ENCODE assay signal across 9 mouse cellular contexts in the genomic region with DNA sequence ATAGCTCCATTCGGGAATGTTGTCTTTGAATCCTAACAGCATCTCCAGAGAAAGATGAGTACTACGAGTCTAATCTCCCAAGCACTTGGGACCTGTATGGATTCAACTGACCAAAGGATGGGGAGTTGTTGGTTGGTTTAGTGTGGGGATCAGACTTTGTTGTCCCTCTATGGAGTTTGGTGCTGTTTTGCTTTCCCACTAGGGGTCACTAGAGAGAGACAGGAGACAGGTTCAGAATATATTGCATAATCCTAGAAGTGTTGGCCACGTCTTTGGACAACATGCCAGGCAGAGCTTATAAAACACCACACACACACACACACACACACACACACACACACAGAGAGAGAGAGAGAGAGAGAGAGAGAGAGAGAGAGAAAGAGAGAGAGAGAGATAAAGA.
A peak's percentile ranks its signal among the peaks of the same experiment; 100 is the strongest.
DNase-seq lines count a peak whose midpoint lies in the region; ATAC-seq and TF ChIP-seq lines count a peak whose summit lies in the region.
"Had no signal": no experiment of that assay in that cellular context is flagged by ENCODE, and none has a peak within 500 bp of the region (broad histone marks: within the 10 kb centered on the region; RNA-seq: fewer than 3 reads in every experiment).

No protein-coding gene starts in this region.

- H3K27ac ChIP-seq in left cerebral cortex, adult 2 months, result no peak overlapping the region
- H3K27ac ChIP-seq: heart, embryonic 13.5 days had no signal

- H3K4me3 ChIP-seq in left cerebral cortex, adult 2 months, result no peak overlapping the region
- H3K4me3 ChIP-seq: heart, embryonic 13.5 days had no signal

- intact Hi-C loops in left cerebral cortex, adult 2 months (cut with DNase I), result loop anchor here (5.0 kb wide), 1 partner anchor 124 kb away; the partner anchor contains the start of gene Ptch1
- intact Hi-C loops in left cerebral cortex, postnatal 10 days (cut with DNase I), result no loop called here

- peak; percentile 48 for TF ChIP-seq CTCF in left cerebral cortex, adult 2 months (IDR thresholded peaks at IDR 0.05)

- peak; percentile 27 to 80 for DNase-seq in adrenal gland, adult (ENCODE audit: inconsistent age in 2 of 2, low spot score in 1 of 2)
- no peak for DNase-seq in adrenal gland, postnatal 25 days
- no peak for DNase-seq in left cerebral cortex, adult 2 months (ENCODE audit: extremely low spot score in 1 of 2, low spot score in 2 of 2)
- no peak for DNase-seq in left cerebral cortex, adult 18-20 months (ENCODE audit: low spot score in 2 of 2)
- peak; percentile 42 for DNase-seq in adrenal gland, postnatal 10 days
- DNase-seq in spleen, postnatal 36 days (ENCODE audit: low spot score in 2 of 2), result peak; percentile 19 to 30
- DNase-seq in left cerebral cortex, postnatal 10 days (ENCODE audit: extremely low spot score in 1 of 2, low spot score in 2 of 2), result no peak

- ATAC-seq in inflammation-experienced regulatory T-cells, adult 6 months, result peak; percentile 67

Comparison
In these comparisons a context has a peak if more than half of its experiments do, and no peak if none do; other contexts are left out.
1. DNase-seq: peak in adrenal gland, adult (2 of 2), adrenal gland, postnatal 10 days (single experiment) and spleen, postnatal 36 days (2 of 2); none in adrenal gland, postnatal 25 days (single experiment), left cerebral cortex, adult 2 months (0 of 2), left cerebral cortex, adult 18-20 months (0 of 2) and left cerebral cortex, postnatal 10 days (0 of 2).